Mouse (Mus musculus): ENCODE data around the gene Fut1. TPM values are rescaled to one million over a fixed set of nuclear protein-coding genes. Genes with fewer than 3 reads are reported as not detected.

The Fut1 gene
- polyA plus RNA-seq (2012; rRNA removed), result 4.7 and 5.9 TPM in 2 replicates

- H3K36me3 ChIP-seq (ENCODE audit: control insufficient read depth, insufficient read depth, low read length), result no peaks in the 10 kb centered on the region
- H3K27me3 ChIP-seq (ENCODE audit: control insufficient read depth, insufficient read depth, low read length), result no peaks in the 10 kb centered on the region
- 30% methylated on average over 31 of the region's 31 CpGs for WGBS
- DNase-seq, result no peak
- 0 out of 2 replicates have a peak, but pooled peaks cover 2% of the 10 kb centered on the region for H3K4me1 ChIP-seq (replicated peaks; ENCODE audit: control insufficient read depth, insufficient read depth, low read length)
- H3K27ac ChIP-seq (ENCODE audit: control insufficient read depth, insufficient read depth, low read length), result no peak within 1 kb of the TSS
- no peak for TF ChIP-seq POLR2A (IDR thresholded peaks at IDR 0.05; ENCODE audit: control insufficient read depth, extremely low read depth, insufficient read depth, low read length, poor library complexity)
- TF ChIP-seq CTCF (IDR thresholded peaks at IDR 0.05; ENCODE audit: borderline replicate concordance, control insufficient read depth, extremely low read depth, insufficient read depth, low read length, poor library complexity), result no peak
- H3K4me3 ChIP-seq (ENCODE audit: control insufficient read depth, insufficient read depth, low read length), result no peak within 1 kb of the TSS
These were observed at the start of gene Fut1 for GRCm38 (mm10) chr7:45617042-45617695. TSS of gene Fut1 (plus strand) at chr7:45617289.

GRCm38 (mm10) chr7:45567780-45568516, 49.1 kb upstream of the Fut1 start:
- WGBS, result 1% methylated on average over 24 of the region's 24 CpGs
- H3K36me3 ChIP-seq (ENCODE audit: control insufficient read depth, insufficient read depth, low read length), result no peaks in the 10 kb centered on the region
- H3K4me3 ChIP-seq (ENCODE audit: control insufficient read depth, insufficient read depth, low read length), result peak overlapping the region; percentile 47
- peak overlapping the region; percentile 60; the same call in 1 of the 2 replicates for H3K27ac ChIP-seq (ENCODE audit: control insufficient read depth, insufficient read depth, low read length)
- peak; percentile 79 for TF ChIP-seq POLR2A (IDR thresholded peaks at IDR 0.05; ENCODE audit: control insufficient read depth, extremely low read depth, insufficient read depth, low read length, poor library complexity)
- peak; percentile 64; the same call in 1 of the 2 replicates for TF ChIP-seq CTCF (IDR thresholded peaks at IDR 0.05; ENCODE audit: borderline replicate concordance, control insufficient read depth, extremely low read depth, insufficient read depth, low read length, poor library complexity)
- H3K27me3 ChIP-seq (ENCODE audit: control insufficient read depth, insufficient read depth, low read length), result no peaks in the 10 kb centered on the region
- peak; percentile 88 for DNase-seq
- peaks cover 36% of the 10 kb centered on the region for H3K4me1 ChIP-seq (replicated peaks; ENCODE audit: control insufficient read depth, insufficient read depth, low read length)

GRCm38 (mm10) chr7:45568601-45569473, 48.3 kb upstream of the Fut1 start:
- no peak overlapping the region for H3K27ac ChIP-seq (ENCODE audit: control insufficient read depth, insufficient read depth, low read length)
- 81% methylated on average over 10 of the region's 10 CpGs for WGBS

GRCm38 (mm10) chr7:45570103-45570741, 46.9 kb upstream of the Fut1 start, which contains the start of gene Bcat2:
TSS of gene Bcat2 (plus strand) at chr7:45570153.
- DNase-seq, result peak; percentile 77
- WGBS, result 1% methylated on average over 42 of the region's 42 CpGs
- Histone ChIP-seq H3K27ac (ENCODE audit: control insufficient read depth, insufficient read depth, low read length) (peak within 1 kb of the TSS; percentile 43), H3K4me3 (ENCODE audit: control insufficient read depth, insufficient read depth, low read length) (peak within 1 kb of the TSS; percentile 83), H3K27me3 (ENCODE audit: control insufficient read depth, insufficient read depth, low read length) (no peaks in the 10 kb centered on the region), H3K36me3 (ENCODE audit: control insufficient read depth, insufficient read depth, low read length) (peaks cover under 1% of the 10 kb centered on the region), H3K4me1 (replicated peaks; ENCODE audit: control insufficient read depth, insufficient read depth, low read length) (peaks cover 58% of the 10 kb centered on the region)
- no peak for TF ChIP-seq POLR2A (IDR thresholded peaks at IDR 0.05; ENCODE audit: control insufficient read depth, extremely low read depth, insufficient read depth, low read length, poor library complexity)
- no peak for TF ChIP-seq CTCF (IDR thresholded peaks at IDR 0.05; ENCODE audit: borderline replicate concordance, control insufficient read depth, extremely low read depth, insufficient read depth, low read length, poor library complexity)

More at GRCm38 (mm10) chr7:45568601-45569473, 48.3 kb upstream of the Fut1 start:
- no peak for TF ChIP-seq POLR2A (IDR thresholded peaks at IDR 0.05; ENCODE audit: control insufficient read depth, extremely low read depth, insufficient read depth, low read length, poor library complexity)
- TF ChIP-seq CTCF (IDR thresholded peaks at IDR 0.05; ENCODE audit: borderline replicate concordance, control insufficient read depth, extremely low read depth, insufficient read depth, low read length, poor library complexity), result no peak
- DNase-seq, result no peak
- Histone ChIP-seq H3K4me3 (ENCODE audit: control insufficient read depth, insufficient read depth, low read length) (no peak overlapping the region), H3K27me3 (ENCODE audit: control insufficient read depth, insufficient read depth, low read length) (no peaks in the 10 kb centered on the region), H3K4me1 (replicated peaks; ENCODE audit: control insufficient read depth, insufficient read depth, low read length) (peaks cover 45% of the 10 kb centered on the region), H3K36me3 (ENCODE audit: control insufficient read depth, insufficient read depth, low read length) (no peaks in the 10 kb centered on the region)

- TF ChIP-seq POLR2A (IDR thresholded peaks at IDR 0.05; ENCODE audit: control insufficient read depth, extremely low read depth, insufficient read depth, low read length, poor library complexity) (no peak), CTCF (IDR thresholded peaks at IDR 0.05; ENCODE audit: borderline replicate concordance, control insufficient read depth, extremely low read depth, insufficient read depth, low read length, poor library complexity) (no peak)
- peak; percentile 33 for DNase-seq
- H3K27ac ChIP-seq (ENCODE audit: control insufficient read depth, insufficient read depth, low read length), result peak overlapping the region; percentile 92
- peaks cover 59% of the 10 kb centered on the region for H3K4me1 ChIP-seq (replicated peaks; ENCODE audit: control insufficient read depth, insufficient read depth, low read length)
- H3K36me3 ChIP-seq (ENCODE audit: control insufficient read depth, insufficient read depth, low read length), result peaks cover 18% of the 10 kb centered on the region
- no peak overlapping the region for H3K4me3 ChIP-seq (ENCODE audit: control insufficient read depth, insufficient read depth, low read length)
- no peaks in the 10 kb centered on the region for H3K27me3 ChIP-seq (ENCODE audit: control insufficient read depth, insufficient read depth, low read length)
- 10% methylated on average over 1 of the region's 1 CpGs for WGBS
These were observed 45.1 kb upstream of the Fut1 start for GRCm38 (mm10) chr7:45571966-45572365.
